Mouse (Mus musculus) R1 (cell line): ENCODE measurements around the gene Crygn.
"Not testable (repeated sequence)": the region's sequence is repeated elsewhere in the genome, so short reads cannot be mapped to it uniquely, and the experiment has no call there.

Experiments used
- DNase-seq: peaks from one replicate; pipeline ENCODE4 v3.0.0-alpha.2; 2018; ENCODE audit warnings: low read depth, low spot score

Gene Crygn

GRCm38 (mm10) chr5:24757816-24758215 lies at the start of gene Crygn:
TSS of gene Crygn (minus strand) at chr5:24758008.
- DNase-seq, result no peak

- no peak for DNase-seq
These were observed 47.4 kb upstream of the Crygn start for GRCm38 (mm10) chr5:24805222-24805621.

- no peak for DNase-seq
These were observed 46.9 kb upstream of the Crygn start for GRCm38 (mm10) chr5:24804661-24805060.

GRCm38 (mm10) chr5:24801841-24802624 lies 44.2 kb upstream of the Crygn start:
- no peak for DNase-seq

GRCm38 (mm10) chr5:24800416-24800815 lies 42.6 kb upstream of the Crygn start:
- peak; percentile 34 for DNase-seq

- no peak for DNase-seq
These were observed 40.8 kb upstream of the Crygn start for GRCm38 (mm10) chr5:24798639-24799038.

GRCm38 (mm10) chr5:24797858-24798257 lies 40.0 kb upstream of the Crygn start:
- no peak for DNase-seq

- DNase-seq, result no peak
These were observed 35.2 kb upstream of the Crygn start for GRCm38 (mm10) chr5:24792961-24793360.

- DNase-seq, result no peak
These were observed 25.1 kb upstream of the Crygn start for GRCm38 (mm10) chr5:24782957-24783356.

- DNase-seq, result peak; percentile 77
These were observed 23.2 kb upstream of the Crygn start for GRCm38 (mm10) chr5:24781048-24781447.

GRCm38 (mm10) chr5:24779881-24780512 lies 22.2 kb upstream of the Crygn start:
- DNase-seq, result peak; percentile 50

- peak; percentile 2 for DNase-seq
These were observed 21.5 kb upstream of the Crygn start for GRCm38 (mm10) chr5:24779321-24779720.

- DNase-seq, result peak; percentile 1
These were observed 21.0 kb upstream of the Crygn start for GRCm38 (mm10) chr5:24778843-24779140.

GRCm38 (mm10) chr5:24778082-24778842 lies 20.5 kb upstream of the Crygn start:
- peak; percentile 49 for DNase-seq

- peak; percentile 1 for DNase-seq
These were observed 18.9 kb upstream of the Crygn start for GRCm38 (mm10) chr5:24776681-24777080.

- DNase-seq, result not testable (repeated sequence)
These were observed 16.7 kb upstream of the Crygn start for GRCm38 (mm10) chr5:24774549-24774948.

- DNase-seq, result peak; percentile 1
These were observed 877 bp downstream of the Crygn start for GRCm38 (mm10) chr5:24756931-24757330.

- no peak for DNase-seq
These were observed 5.7 kb downstream of the Crygn start for GRCm38 (mm10) chr5:24752175-24752498.

GRCm38 (mm10) chr5:24751305-24752174 lies 6.3 kb downstream of the Crygn start:
- peak; percentile 99 for DNase-seq

GRCm38 (mm10) chr5:24750321-24751304 lies 7.2 kb downstream of the Crygn start:
- peak; percentile 97 for DNase-seq
